Mouse (Mus musculus) hindbrain, embryonic 11.5 days (tissue): ENCODE data around the gene Arid1b. TPM values are rescaled to one million over a fixed set of nuclear protein-coding genes. Genes with fewer than 3 reads are reported as not detected.

Experiments
- ATAC-seq: fragments of 200-750 bp; cut with Nextera tagmentation; 2 replicates; pipeline ENCODE4 v1.8.0; 2017; ENCODE audit warnings: mild to moderate bottlenecking, moderate TSS enrichment, moderate library complexity; ENCODE audit not compliant: low FRiP score
- DNase-seq: peaks from one replicate; pipeline ENCODE4 v3.0.0-alpha.2; 2015; ENCODE audit warnings: low spot score
- H3K27ac ChIP-seq: fragments of 300-500 bp; sonication (generic); 2 replicates; pipeline ENCODE4 v1.5.1; 2014; ENCODE audit warnings: mild to moderate bottlenecking, low read depth, low read length
- H3K27me3 ChIP-seq: fragments of 300-500 bp; sonication (generic); 2 replicates; pipeline ENCODE4 v1.6.1; 2014; ENCODE audit warnings: mild to moderate bottlenecking, low read length, moderate library complexity, mixed read lengths; ENCODE audit not compliant: control insufficient read depth, insufficient read depth
- H3K36me3 ChIP-seq: fragments of 300-500 bp; sonication (generic); 2 replicates; pipeline ENCODE4 v1.6.1; 2014; ENCODE audit warnings: mild to moderate bottlenecking, low read length, moderate library complexity, mixed read lengths; ENCODE audit not compliant: control insufficient read depth, insufficient read depth
- H3K4me1 ChIP-seq: fragments of 300-500 bp; sonication (generic); replicated peaks from 2 replicates; pipeline ENCODE4 v1.6.1; 2014; ENCODE audit warnings: low read length, mixed read lengths; ENCODE audit not compliant: control insufficient read depth, insufficient read depth
- H3K4me2 ChIP-seq: fragments of 300-500 bp; sonication (generic); replicated peaks from 2 replicates; pipeline ENCODE4 v1.6.1; 2014; ENCODE audit warnings: mild to moderate bottlenecking, low read depth, low read length
- H3K4me3 ChIP-seq: fragments of 300-500 bp; sonication (generic); 2 replicates; pipeline ENCODE4 v1.5.1; 2014; ENCODE audit warnings: low read depth, low read length
- H3K9ac ChIP-seq: fragments of 300-500 bp; sonication (generic); 2 replicates; pipeline ENCODE4 v1.6.1; 2014; ENCODE audit warnings: low read depth, low read length
- H3K9me3 ChIP-seq: fragments of 300-500 bp; sonication (generic); 2 replicates; pipeline ENCODE4 v1.6.1; 2016; ENCODE audit warnings: low read length; ENCODE audit not compliant: control insufficient read depth
- WGBS: fragments of 180-500 bp; shearing (Covaris S2); extraction: QIAGEN DNeasy Blood & Tissue Kit; methylation state at CpG from one replicate; pipeline ENCODE4 v1.1.7; 2014; 5-methylcytosine and 5-hydroxymethylcytosine counted together
- polyA plus RNA-seq: library from polyadenylated mRNA; unstranded; fragments of >200 nt; fragmentation: Nextera tagmentation; extraction: Ambion mirVana; gene quantifications from 2 replicates; pipeline ENCODE4 v1.2.1, GENCODE M21; 2014

Arid1b gene
- polyA plus RNA-seq, 1 experiment from 2014 or later, result 18.6 TPM

GRCm38 (mm10) chr17:5097046-5097445, 102.9 kb downstream of the Arid1b start:
- ATAC-seq, result no peak
- no peak for DNase-seq
- H3K9ac ChIP-seq, result no peak overlapping the region
- no peak overlapping the region for H3K4me3 ChIP-seq
- H3K4me2 ChIP-seq, result no peak overlapping the region
- WGBS, result 94% methylated on average over 4 of the region's 4 CpGs
- no peak overlapping the region for H3K27ac ChIP-seq
- H3K36me3 ChIP-seq, result no peaks in the 10 kb centered on the region
- peaks cover 2% of the 10 kb centered on the region; the same call in 1 of the 2 replicates for H3K4me1 ChIP-seq
- H3K27me3 ChIP-seq, result no peaks in the 10 kb centered on the region
- H3K9me3 ChIP-seq, result no peaks in the 10 kb centered on the region

DNA sequence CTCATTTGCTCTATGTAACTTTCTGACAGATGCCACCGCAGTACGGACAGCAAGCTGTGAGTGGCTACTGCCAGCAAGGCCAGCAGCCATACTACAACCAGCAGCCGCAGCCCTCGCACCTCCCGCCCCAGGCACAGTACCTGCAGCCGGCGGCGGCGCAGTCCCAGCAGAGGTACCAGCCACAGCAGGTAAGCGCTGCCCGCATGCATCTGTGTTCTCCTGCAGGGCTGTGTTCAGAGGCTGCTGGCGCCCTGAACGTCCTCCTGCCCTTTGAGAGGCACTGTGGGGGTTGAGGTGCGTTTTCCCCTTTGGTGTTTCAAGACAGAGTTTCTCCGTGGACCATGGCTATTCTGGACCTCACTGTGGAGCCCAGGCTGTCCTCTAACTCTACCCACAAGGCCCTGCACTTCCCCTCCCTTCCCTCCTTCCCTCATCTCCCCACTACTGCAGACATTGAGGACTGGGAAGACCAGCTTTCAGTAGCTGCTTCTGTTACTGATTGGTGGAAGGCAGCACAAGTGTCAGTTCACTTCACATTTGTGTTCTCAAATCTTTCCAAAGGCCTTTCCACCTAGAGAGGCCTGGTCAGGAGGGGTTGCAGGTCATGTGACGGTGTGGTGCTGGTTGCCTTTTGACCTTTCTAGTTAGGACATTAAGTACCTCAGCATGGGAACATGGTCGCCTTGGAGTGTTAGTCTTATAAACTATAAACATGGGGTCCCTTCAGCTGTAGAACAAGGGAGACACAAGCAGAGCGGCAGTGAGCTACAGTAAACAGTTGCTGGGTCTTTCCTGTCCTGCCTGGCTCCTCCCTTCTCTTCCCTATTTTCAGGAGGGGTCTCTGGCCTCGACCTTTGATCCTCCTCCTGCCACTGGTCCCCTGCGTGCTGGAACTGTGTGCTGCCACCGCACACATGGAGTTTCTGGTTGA, 103.7 kb downstream of the Arid1b start:
- no peaks in the 10 kb centered on the region for H3K27me3 ChIP-seq
- ATAC-seq, result no peak
- no peak overlapping the region for H3K27ac ChIP-seq
- no peak overlapping the region for H3K4me3 ChIP-seq
- H3K4me1 ChIP-seq, result peaks cover 2% of the 10 kb centered on the region; the same call in 1 of the 2 replicates
- no peaks in the 10 kb centered on the region for H3K9me3 ChIP-seq
- H3K9ac ChIP-seq, result no peak overlapping the region
- no peak overlapping the region for H3K4me2 ChIP-seq
- no peak for DNase-seq
- WGBS, result 64% methylated on average over 21 of the region's 21 CpGs
- no peaks in the 10 kb centered on the region for H3K36me3 ChIP-seq

- DNase-seq, result no peak
- no peak overlapping the region for H3K27ac ChIP-seq
- no peak for ATAC-seq
- H3K9me3 ChIP-seq, result no peaks in the 10 kb centered on the region
- H3K4me2 ChIP-seq, result no peak overlapping the region
- H3K27me3 ChIP-seq, result no peaks in the 10 kb centered on the region
- no peaks in the 10 kb centered on the region for H3K36me3 ChIP-seq
- H3K9ac ChIP-seq, result no peak overlapping the region
- 80% methylated on average over 7 of the region's 7 CpGs for WGBS
- H3K4me1 ChIP-seq, result peaks cover 2% of the 10 kb centered on the region; the same call in 1 of the 2 replicates
- no peak overlapping the region for H3K4me3 ChIP-seq
Observed at GRCm38 (mm10) chr17:5098727-5099126, 104.6 kb downstream of the Arid1b start.

DNA sequence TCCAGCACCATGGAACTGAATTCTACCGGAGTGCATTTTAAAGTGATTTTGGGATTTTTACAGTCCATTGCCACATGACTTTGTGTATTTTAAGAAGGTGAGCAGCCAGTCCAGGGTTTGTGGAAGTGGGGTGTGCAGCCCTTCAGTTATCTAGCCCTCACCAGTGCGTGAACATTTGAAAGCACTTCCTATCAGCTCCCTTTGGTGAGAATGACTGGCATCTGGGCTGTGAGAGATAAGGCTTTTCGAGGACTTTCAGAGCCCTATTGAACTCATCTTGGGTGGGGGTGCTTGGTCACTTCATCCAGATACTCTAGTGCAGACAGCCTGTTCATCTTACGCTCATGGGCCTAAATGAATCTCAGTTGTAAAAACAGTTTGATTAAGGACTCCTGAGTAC, 105.1 kb downstream of the Arid1b start:
- Histone ChIP-seq H3K4me2 (no peak overlapping the region), H3K36me3 (no peaks in the 10 kb centered on the region), H3K4me1 (peaks cover 2% of the 10 kb centered on the region; the same call in 1 of the 2 replicates), H3K9ac (no peak overlapping the region), H3K27me3 (no peaks in the 10 kb centered on the region), H3K9me3 (no peaks in the 10 kb centered on the region), H3K4me3 (no peak overlapping the region), H3K27ac (no peak overlapping the region)
- 82% methylated on average over 4 of the region's 4 CpGs for WGBS
- DNase-seq (no peak), ATAC-seq (no peak)

- Histone ChIP-seq H3K9ac (no peak overlapping the region), H3K4me1 (no peaks in the 10 kb centered on the region; the same call in none of the 2 replicates)
Observed at GRCm38 (mm10) chr17:5101157-5101556, 107.0 kb downstream of the Arid1b start.

GRCm38 (mm10) chr17:5101887-5102286, 107.8 kb downstream of the Arid1b start:
- WGBS, result 36% methylated on average over 2 of the region's 2 CpGs
- peak overlapping the region; percentile 36; the same call in 1 of the 2 replicates for H3K27ac ChIP-seq
- H3K4me1 ChIP-seq, result no peaks in the 10 kb centered on the region; the same call in none of the 2 replicates
- H3K4me2 ChIP-seq, result no peak overlapping the region
- H3K9me3 ChIP-seq, result no peaks in the 10 kb centered on the region
- ATAC-seq, result 0 out of 2 replicates have a peak, but pooled peaks have one; percentile 33
- H3K9ac ChIP-seq, result no peak overlapping the region
- no peak for DNase-seq
- H3K4me3 ChIP-seq, result no peak overlapping the region
- H3K27me3 ChIP-seq, result no peaks in the 10 kb centered on the region
- H3K36me3 ChIP-seq, result no peaks in the 10 kb centered on the region

More at GRCm38 (mm10) chr17:5101157-5101556, 107.0 kb downstream of the Arid1b start:
- H3K4me3 ChIP-seq, result no peak overlapping the region
- DNase-seq, result no peak
- no peak overlapping the region for H3K4me2 ChIP-seq
- H3K27me3 ChIP-seq, result no peaks in the 10 kb centered on the region
- peak overlapping the region; percentile 51; the same call in 1 of the 2 replicates for H3K27ac ChIP-seq
- no peaks in the 10 kb centered on the region for H3K36me3 ChIP-seq
- no peak for ATAC-seq
- 76% methylated on average over 8 of the region's 8 CpGs for whole genome bisulfite sequencing
- H3K9me3 ChIP-seq, result no peaks in the 10 kb centered on the region

- Histone ChIP-seq H3K4me2 (no peak overlapping the region), H3K27me3 (no peaks in the 10 kb centered on the region), H3K27ac (no peak overlapping the region), H3K9ac (no peak overlapping the region), H3K4me1 (no peaks in the 10 kb centered on the region; the same call in none of the 2 replicates), H3K36me3 (no peaks in the 10 kb centered on the region), H3K9me3 (no peaks in the 10 kb centered on the region), H3K4me3 (no peak overlapping the region)
- DNase-seq (no peak), ATAC-seq (no peak)
- 71% methylated on average over 6 of the region's 6 CpGs for WGBS
Observed at GRCm38 (mm10) chr17:5105746-5106145, 111.6 kb downstream of the Arid1b start.

DNA sequence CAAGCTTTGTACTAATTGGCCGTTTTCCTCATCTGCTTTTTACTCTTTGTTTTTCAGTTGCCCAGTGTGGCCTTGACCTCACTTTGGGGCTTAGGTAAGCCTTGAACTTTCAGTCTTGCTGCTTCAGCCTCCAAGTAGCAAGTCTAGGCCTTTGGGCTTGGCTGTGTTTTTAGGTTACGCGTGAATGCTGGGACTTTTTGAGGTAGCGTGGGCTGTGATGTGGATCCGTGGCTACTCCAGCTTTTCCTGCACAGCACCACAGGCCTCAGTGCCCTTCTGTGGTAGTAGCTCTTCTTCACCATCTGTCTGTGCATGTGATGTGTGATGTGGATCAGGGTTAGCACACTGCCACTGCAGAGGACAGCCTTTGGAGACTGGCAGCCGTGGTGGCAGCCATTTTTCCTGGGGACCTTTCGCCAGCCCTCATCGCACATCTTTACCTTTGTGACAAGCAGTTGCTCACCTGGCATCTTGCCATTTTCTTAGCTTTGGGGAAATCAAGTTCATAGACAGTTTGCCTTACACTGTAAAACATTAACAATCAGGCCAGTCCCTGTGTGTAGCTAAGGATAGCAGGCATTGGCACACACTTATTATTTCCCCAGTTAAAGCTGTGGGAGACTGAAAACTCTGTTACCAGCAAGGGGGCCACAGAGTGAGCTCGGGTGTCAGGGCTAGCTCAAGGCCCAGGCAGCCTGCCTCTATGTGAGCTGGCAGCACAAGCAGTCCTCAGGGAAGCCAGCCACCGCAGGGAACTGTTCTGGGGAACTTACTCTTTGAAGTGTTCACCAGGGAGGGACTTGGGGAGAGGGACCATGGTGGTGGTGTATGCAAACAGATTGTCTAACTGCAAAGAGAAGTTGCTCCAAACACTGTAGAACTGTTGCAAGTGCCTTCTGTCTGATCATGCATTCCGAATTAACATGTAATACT, 112.4 kb downstream of the Arid1b start:
- Histone ChIP-seq H3K27me3 (no peaks in the 10 kb centered on the region), H3K4me3 (no peak overlapping the region), H3K9me3 (no peaks in the 10 kb centered on the region), H3K36me3 (no peaks in the 10 kb centered on the region), H3K27ac (no peak overlapping the region), H3K4me2 (no peak overlapping the region), H3K4me1 (no peaks in the 10 kb centered on the region; the same call in none of the 2 replicates), H3K9ac (no peak overlapping the region)
- no peak for DNase-seq
- 84% methylated on average over 11 of the region's 11 CpGs for WGBS
- no peak for ATAC-seq
